Mouse (Mus musculus): ENCODE measurements around the gene Tmod2. TPM values are rescaled to one million over a fixed set of nuclear protein-coding genes. Genes with fewer than 3 reads are reported as not detected.
A peak's percentile ranks its signal among the peaks of the same experiment; 100 is the strongest.
"Not testable (repeated sequence)": the region's sequence is repeated elsewhere in the genome, so short reads cannot be mapped to it uniquely, and the experiment has no call there.

Gene Tmod2
- total RNA-seq (2021) = 100 to 1,000 TPM; 368 to 380 TPM

- peak; percentile 86 for DNase-seq (ENCODE audit: low spot score in 2 of 2)
- intact Hi-C loops (cut with DNase I) = loop anchor here (2.0 to 5.0 kb wide), 2 partner anchors 14 to 71 kb away; partner anchors contain the start of genes Lysmd2 and Scg3
These were observed at the start of gene Tmod2 for GRCm38 (mm10) chr9:75610571-75611493. Tmod2 (minus strand) TSS chr9:75611325.

- peak; percentile 69 to 71 for DNase-seq (ENCODE audit: low spot score in 2 of 2)
- intact Hi-C loops (cut with DNase I) = no loop called here
These were observed 49.8 kb upstream of the Tmod2 start for GRCm38 (mm10) chr9:75660917-75661316.

DNA sequence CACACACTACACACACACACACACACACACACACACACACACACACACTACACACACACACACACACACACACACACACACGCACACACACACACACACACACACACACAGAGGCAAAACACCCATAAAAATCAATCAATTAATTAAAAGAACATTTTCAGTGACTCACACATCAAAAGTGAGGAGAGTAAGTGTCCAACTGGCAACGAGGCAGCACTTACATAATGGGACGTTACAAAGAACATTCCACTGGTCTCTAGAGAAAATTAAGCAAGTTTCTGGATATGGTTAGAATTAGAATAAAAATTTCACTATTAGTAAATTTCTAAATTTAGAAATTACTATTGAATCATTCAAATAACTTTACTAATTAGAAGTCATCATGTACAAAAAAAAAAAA lies 45.3 kb upstream of the Tmod2 start:
- DNase-seq (ENCODE audit: low spot score in 2 of 2); intact Hi-C loops (cut with DNase I): not testable (repeated sequence)

DNA sequence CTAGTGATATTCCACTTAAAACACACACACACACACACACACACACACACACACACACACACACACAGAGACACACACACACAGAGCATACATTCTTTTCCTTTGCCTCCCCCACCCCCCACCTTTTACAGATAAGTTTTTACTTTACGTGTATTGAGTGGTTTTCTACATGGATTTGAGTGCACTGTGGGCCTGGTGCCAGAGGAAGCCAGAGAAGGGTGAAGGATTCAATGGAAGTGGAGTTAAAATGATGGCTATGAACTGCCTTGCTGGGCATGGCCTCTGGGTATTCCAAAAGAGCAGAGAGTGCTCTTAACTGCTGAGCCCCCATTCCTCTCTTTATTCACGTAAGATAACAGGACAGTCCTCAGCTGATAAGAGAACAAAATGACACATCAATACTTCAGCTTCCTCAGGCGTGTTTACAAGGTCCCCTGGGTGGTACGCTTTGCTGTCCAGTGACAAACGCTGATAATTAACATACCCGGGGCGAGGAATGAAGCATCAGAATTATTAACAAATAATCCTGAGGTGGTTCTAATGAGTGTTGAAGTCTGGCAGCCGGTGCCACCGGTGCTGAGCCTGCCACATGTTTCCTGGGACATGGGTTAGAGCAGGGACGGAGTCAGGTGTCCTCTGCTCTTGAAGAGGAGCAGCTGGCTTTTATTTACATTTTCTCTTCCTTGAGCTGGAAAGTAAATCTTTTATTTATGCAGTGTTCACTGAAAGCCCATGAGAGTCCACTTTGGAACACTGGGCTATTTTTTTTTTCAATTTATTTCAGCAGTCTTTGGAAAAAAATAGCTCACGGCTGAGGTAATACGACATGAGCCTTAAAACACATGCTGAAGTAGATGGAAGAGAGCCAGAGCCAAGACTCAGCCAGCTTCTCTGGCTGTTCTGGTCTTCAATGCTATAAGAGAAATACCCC lies 43.1 kb upstream of the Tmod2 start:
- intact Hi-C loops (cut with DNase I) = no loop called here
- no peak for DNase-seq (ENCODE audit: low spot score in 2 of 2)

DNA sequence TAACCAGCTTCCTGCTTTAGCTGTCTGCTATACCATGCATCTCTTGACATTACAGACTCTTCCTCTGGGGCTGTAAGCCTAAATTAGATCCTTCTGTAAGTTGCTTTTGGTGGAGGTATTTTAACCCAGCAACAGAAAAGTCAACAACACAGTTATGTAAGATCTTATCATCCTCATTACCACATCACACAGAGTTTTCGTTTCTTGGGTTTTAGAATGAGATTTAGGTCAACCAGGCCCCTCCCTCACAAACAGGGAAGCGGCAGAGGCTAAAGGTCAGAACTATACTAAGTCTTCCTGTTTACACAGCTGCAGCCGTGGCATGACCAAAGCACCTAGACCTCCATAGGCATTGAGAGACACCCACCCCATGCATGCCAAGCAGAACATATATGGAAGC lies 34.3 kb upstream of the Tmod2 start:
- intact Hi-C loops (cut with DNase I) = no loop called here
- no peak for DNase-seq (ENCODE audit: low spot score in 2 of 2)

DNA sequence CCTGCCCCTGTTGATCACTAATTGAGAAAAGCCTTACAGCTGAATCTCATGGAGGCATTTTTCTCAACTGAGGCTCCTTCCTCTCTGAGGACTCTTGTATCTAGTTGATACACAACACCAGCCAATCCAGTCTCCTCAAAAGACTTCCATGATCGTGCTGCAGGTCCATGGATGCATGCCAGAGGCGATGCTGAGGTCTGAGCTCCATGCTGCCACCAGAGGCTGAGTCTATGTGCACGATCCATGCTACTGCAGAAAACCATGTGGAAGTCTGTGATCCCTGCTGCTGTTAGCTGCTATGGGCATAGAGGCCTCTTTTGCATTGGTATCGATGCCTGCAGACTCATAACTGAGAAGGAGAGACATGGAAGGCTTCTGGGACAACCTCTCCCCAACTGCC lies 23.1 kb upstream of the Tmod2 start:
- no peak for DNase-seq (ENCODE audit: low spot score in 2 of 2)

GRCm38 (mm10) chr9:75633603-75634002 lies 22.5 kb upstream of the Tmod2 start:
- intact Hi-C loops (cut with DNase I) = no loop called here
- DNase-seq (ENCODE audit: low spot score in 2 of 2) = no peak

More for the DNA sequence above, 23.1 kb upstream of the Tmod2 start:
- intact Hi-C loops (cut with DNase I) = no loop called here

DNA sequence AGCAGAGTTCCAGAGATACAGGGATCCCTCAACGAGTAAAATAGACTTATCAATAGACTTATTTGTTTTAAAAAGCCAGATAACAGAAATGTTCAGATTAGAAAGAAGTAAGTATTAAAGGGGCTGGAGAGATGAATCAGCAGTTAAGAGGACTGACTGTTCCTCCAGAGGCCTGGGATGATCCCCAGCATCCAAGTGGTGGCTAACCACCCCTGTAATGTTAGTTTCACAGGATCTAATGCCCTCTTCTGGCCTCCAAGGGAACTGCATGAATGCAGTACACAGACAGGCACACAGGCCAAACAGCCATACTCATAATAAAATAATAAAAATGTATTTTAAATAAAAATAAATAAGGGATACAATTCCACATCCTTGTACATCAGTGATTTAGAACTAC lies 21.8 kb upstream of the Tmod2 start:
- intact Hi-C loops (cut with DNase I) = no loop called here
- DNase-seq (ENCODE audit: low spot score in 2 of 2) = no peak

GRCm38 (mm10) chr9:75632111-75632510 lies 21.0 kb upstream of the Tmod2 start:
- no peak for DNase-seq (ENCODE audit: low spot score in 2 of 2)
- intact Hi-C loops (cut with DNase I) = no loop called here

DNA sequence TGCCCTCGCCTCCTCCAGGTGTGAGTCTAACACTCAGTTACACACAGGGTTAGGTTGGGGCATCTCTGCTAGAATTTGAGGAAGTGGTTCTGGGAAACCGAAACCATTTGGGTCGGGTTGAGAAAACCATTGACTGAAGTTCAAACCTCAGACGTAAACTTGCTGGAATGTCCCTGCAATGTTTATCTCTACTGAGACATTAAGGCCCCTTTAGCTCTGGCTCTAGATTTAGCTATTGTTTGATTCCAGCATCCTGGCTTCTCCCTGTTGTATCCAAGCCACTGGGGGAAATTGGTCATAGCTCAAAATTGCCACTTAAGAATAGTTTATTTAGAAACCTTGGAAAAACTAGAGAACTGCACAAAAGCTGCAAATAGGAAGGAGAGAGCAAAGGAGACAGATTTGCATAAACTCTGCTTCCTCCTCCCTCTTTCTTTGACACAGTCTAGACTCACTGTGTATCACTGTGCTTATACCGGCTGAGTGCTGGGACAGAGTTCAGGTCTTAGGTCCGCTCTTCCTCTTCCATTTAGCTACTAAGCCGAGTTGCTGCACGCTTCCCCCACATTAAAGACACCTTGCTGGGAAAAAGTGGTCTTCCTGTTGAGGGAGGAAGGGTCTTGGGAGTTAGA lies 19.8 kb upstream of the Tmod2 start:
- intact Hi-C loops (cut with DNase I) = no loop called here
- DNase-seq (ENCODE audit: low spot score in 2 of 2) = no peak

GRCm38 (mm10) chr9:75626308-75626604 lies 15.1 kb upstream of the Tmod2 start:
- peak in 1 of 2 experiments; percentile 67 for DNase-seq (ENCODE audit: low spot score in 2 of 2)
- intact Hi-C loops (cut with DNase I) = loop anchor here (5.0 kb wide), 1 partner anchor 56 kb away; the partner anchor contains the start of gene Scg3

GRCm38 (mm10) chr9:75625556-75626307 lies 14.6 kb upstream of the Tmod2 start, which contains the start of gene Lysmd2:
Lysmd2 (plus strand) TSS chr9:75625741.
- intact Hi-C loops (cut with DNase I) = loop anchor here (2.0 to 5.0 kb wide), 2 partner anchors 15 to 57 kb away; partner anchors contain the start of genes Scg3 and Tmod2
- peak; percentile 73 to 84 for DNase-seq (ENCODE audit: low spot score in 2 of 2)

DNA sequence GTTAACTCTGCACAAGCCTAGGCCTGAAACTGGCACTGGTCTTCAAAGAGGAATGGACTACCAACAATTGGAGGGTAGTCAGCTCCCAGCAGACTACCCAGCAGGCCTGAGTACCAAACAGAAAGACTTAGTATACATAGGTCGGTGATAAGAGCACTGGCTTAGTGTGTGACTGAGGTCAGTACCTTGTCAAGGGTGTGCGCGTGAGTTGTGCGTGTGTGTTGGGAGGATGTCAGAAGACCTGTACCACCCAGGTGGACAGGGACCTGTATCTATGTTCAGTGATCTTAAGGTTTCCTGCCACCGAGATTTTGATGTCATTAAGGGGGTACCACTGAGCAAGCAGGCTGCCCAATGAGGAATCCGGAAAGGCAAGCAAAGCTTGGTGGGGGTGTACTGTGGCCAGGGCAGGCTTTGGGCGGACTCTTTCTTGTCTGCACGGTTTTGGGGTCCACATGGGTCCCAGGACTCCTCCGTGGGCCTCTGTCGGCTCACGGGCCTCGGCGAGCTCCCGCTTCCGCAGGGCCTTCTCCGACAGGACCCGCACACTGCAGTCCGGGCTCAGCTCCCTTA lies 13.9 kb upstream of the Tmod2 start:
- intact Hi-C loops (cut with DNase I) = loop anchor here (2.0 to 5.0 kb wide), 2 partner anchors 14 to 57 kb away; partner anchors contain the start of genes Scg3 and Tmod2
- DNase-seq (ENCODE audit: low spot score in 2 of 2) = peak in 1 of 2 experiments; percentile 11

DNA sequence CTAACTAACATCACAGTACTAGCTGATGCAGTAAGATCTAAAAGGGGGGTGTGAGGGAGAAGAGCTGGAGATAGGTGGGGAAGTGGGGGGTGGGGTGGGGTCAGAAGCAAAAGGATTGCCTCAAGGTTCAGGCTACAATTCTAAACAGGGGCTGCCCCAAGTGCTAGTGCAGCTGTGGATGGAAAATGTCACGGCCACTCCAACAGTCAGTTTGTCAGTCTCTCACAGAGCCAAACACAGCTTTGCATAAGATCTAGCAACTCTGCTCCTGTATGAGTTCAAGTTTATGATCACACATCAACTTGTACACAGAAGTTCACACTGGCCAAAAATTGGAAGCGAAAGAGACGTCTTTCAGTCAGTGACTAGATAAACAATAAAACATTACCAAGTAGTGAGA lies 10.3 kb upstream of the Tmod2 start:
- intact Hi-C loops (cut with DNase I) = no loop called here
- no peak for DNase-seq (ENCODE audit: low spot score in 2 of 2)

DNA sequence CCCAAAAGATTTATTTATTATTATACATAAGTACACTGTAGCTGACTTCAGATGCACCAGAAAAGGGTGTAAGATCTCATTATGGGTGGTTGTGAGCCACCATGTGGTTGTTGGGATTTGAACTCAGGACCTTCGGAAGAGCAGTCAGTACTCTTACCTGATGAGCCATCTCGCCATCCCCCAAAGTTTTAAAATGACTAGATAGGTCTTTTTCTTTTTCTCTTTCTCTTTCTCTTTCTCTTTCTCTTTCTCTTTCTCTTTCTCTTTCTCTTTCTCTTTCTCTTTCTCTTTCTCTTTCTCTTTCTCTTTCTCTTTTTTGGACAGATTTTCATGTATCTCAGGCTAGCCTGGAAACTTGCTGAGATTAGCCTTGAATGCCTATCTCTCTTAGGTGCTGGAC lies 8.6 kb upstream of the Tmod2 start:
- intact Hi-C loops (cut with DNase I); DNase-seq (ENCODE audit: low spot score in 2 of 2): not testable (repeated sequence)

DNA sequence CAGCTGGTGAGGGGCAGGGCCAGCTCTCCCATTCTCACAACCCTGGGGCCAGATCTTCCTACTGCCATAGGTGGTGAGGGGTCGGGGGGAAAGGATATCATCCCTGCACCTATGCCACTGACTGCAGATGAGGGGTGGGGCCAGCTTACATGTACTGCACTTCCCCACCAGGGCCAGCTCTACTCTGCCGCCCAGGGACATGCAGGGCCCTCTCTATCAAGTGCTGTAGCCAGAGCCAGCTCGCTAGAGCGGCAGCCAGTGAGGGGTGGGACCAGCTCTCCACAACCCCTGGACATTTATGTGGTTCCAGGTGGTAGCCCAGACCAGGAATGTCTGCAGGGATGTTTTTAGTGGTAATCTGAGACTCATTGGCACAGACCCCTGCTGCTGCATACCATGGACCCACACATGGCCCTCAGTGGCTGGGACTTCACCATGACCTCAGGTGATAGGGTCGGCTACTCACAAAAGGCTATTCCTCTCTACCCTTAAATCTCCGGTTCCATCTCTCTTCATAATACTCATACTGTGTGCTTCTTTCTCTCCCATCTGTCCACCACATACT lies 7.8 kb upstream of the Tmod2 start:
- intact Hi-C loops (cut with DNase I) = no loop called here
- no peak for DNase-seq (ENCODE audit: low spot score in 2 of 2)

DNA sequence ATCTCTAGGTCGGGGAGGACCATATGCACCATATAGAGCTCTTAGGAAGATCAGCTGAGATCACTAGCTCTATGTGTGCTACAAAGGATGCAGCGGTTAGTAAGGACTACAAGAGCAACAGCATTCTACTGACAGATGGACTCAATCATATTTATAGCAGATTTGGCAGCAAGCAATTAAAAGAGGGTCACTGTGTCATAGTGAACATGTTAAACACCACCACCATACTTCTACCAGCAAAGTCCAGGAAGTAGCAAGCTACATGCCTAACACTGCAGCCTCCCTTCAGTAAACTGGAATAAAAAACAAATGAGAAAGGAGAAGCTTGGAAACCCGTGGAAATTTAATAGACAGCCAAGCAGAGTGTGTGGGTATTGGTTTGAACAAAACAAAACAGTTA lies 5.4 kb upstream of the Tmod2 start:
- DNase-seq (ENCODE audit: low spot score in 2 of 2) = no peak
- intact Hi-C loops (cut with DNase I) = no loop called here

DNA sequence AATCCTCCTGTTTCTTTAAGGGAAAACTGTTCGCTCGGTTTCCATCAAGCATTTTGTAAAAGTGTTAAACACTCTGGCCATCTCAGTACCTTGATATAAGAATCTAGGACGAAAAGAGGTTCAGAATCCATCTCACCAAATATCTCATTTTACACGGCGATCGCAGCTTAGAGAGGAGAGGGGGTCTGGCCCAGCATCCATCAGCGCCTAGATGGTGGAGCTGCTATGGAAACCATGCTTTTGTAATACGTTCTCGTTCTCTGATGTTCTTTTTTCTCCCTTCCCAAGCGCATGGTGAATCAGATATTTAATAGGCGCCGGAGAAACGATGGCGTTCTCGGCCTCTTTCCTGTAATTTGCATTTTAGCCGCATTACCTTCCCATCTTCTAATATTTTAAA lies 1.2 kb downstream of the Tmod2 start:
- DNase-seq (ENCODE audit: low spot score in 2 of 2) = peak in 1 of 2 experiments; percentile 9
- intact Hi-C loops (cut with DNase I) = loop anchor here (2.0 to 5.0 kb wide), 2 partner anchors 15 to 72 kb away; partner anchors contain the start of genes Lysmd2 and Scg3

All from left cerebral cortex, postnatal 36 days (tissue).